Mouse (Mus musculus) 3134 (cell line): ENCODE data around the gene Kif26b.

Experiments used
- DNase-seq: peaks from one replicate; pipeline ENCODE4 v3.0.0-alpha.2; 2011; ENCODE audit warnings: low spot score; ENCODE audit not compliant: insufficient read length; ENCODE audit errors: extremely low read depth

Gene Kif26b

DNA sequence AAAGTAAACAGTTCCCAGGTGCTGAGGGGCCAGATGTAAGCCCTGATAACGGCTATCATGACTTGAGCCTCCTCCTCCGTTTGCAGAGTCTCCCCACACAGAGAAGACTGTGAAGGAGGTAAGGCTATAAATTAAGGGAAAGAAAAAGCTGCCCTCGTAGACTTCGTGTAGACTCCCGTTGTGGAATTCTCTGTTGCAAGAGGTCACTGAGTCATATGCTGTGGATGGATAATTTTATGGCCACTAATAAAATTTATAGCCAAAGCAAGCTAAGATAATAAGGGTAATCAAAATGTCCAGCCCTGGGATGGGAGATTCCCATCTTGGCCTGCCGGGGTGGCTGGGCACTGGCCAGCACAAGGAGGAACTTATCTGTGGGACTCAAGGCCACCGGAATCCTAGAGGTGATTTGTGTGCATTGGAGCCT, 179.0 kb downstream of the Kif26b start:
- DNase-seq = no peak

DNA sequence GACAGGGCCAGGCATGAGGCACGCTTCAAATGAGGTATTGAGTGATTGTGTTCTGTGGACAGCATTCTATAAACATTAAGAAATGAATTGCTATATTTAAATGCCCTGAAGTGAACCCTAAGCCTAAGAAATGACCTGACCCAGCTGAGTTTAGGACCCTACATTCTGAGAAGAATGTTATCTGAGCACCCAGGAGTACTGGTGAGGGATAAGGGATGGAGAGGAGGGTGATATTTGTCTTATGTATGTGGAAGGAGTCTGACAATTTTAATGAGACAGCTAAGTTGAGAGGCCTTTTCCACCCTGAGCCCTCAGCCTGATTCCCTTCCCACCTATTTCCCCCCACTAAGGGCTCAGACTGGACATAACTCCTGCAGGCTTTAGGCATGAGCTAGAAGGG, 179.4 kb downstream of the Kif26b start:
- DNase-seq = no peak

DNA sequence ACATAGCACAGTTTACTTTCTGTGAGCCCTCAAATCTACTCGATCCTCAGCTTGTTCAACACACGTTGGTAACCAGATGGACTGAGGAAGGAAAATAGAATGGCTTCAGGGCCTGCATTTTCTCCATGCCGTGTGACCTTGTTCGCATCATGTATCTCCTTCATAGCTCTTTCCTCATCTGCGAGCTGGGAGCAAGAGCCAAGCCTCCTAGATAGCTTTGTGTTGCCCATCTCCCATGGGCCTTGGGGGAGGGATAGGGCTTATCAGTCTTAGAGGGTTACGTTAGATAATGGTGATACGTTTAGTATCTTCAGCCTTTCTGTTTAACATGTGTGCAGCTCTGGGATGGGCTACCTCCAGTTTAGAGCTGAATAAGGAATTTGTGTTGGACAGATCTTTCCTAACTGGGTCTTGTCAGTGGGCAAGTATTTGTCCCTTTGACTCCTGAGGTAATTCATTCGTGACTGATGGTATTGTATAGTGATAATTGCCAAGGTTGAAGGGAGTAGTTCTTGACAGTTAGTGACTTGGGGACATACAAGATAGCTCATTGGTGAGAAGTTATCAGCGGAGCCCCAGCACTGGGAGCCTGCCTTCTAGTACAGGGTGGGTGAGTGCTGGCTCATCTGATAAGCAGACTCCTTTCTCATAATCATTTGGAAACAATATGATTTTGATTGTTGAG, 183.4 kb downstream of the Kif26b start:
- no peak for DNase-seq

DNA sequence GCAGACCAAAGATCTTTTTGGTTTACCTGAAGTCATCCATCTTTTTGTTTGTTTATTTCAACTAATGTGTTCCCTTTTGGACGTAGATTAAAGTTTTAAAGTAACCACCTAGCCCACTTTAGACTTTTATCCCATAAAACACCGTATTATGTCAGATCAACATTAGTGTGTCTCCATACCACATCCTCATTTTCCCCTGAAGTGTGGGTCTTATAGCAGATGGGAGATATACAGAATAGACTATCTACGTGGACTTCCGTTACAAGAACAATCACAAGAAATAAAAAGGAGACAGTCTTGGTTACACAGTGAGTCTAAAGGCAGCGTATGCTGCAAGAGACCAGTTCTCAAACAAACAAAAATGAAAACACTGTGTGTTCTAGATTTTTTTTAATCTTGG, 185.3 kb downstream of the Kif26b start:
- DNase-seq = no peak

DNA sequence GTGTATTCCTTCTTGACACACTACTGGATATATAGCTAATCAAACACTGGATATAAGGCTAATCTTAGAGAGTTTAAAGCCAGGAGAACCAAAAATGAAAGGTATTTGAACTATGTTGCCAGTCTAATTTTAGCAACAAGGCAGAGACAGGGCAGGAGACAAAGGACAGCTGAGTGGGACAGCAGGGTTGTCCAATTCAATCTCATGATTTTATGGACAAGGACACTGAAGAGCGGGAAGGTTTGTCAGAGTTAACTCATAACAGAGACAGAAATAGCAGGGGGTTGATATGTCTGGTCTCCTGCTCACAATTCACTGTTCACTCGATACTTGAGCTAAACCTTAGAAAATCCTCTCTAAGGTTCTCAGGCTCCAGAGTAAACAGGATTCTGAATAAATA, 187.5 kb downstream of the Kif26b start:
- no peak for DNase-seq

DNA sequence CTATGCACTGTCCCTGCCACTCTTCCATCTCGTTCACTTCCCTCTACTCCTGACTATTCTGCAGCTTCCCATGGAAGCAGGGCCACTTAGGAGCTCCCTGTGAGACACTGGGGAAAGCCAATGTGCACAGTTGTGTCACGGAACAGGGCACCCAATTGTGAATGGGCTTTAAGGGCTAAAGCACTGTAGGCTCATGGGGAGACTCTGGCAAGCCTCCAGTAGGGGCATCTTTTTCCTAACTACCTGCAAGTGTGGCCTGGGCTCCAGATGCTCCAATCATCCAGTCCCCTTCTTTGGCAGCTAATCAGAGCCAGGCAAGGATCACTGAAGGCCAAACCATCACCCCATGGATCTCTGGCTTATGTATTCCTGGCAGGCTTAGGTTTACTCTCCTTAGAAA, 191.9 kb downstream of the Kif26b start:
- no peak for DNase-seq

DNA sequence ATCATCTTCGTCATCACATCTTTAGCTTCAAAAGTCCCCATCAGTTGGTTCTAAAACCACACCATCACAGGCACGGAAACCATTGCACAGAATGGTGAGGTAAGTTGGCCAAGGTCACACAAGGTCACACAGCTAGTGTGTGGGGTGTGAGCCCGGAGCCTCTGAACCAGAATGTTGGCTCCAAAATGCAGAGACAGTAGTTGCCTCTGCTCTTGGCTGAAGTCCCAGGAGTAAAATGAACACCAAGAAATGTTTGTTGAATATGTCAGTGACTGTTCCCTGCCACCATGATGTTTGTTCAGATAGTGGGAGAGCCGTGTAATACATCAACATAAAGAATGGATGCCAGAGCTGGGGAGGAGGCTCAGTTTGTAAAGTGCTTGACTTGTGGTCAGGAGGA, 193.9 kb downstream of the Kif26b start:
- DNase-seq = no peak

DNA sequence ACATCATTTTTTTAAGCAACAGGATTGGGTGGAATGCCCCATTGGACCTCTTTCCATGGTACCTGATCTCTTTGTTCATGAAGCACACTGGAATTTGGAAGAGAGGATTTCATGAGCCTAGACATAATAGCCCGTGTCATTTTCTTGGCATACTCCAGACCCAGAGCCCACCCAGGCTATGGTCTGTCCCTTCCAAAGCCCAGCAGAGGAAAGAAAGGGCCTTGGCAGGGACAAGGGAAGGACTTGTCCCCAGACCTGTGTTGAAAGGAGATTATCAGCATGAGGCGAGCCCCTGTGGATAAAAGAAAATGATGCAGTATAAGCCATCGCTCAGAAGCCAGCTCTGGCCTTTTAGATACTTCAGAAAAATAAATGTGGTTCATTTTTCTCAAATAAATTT, 196.6 kb downstream of the Kif26b start:
- no peak for DNase-seq

DNA sequence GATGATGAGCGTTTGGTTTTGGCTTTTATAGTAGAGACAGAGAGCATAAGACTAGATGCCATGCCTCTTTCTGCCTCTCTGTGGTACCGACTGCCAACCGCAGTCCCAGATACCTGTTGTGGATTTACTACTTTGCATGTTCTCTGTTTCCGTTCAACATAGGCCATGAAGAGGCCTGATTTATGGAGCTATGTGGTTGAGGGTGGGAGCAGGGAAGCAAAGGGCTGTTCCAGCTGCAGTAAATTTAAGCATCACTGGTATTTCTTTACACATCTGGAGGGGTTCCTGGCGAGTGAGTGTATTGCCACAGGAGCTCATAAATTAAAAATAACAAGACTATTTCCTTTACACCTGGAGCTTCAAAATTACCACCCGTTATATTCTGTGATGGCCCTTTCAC, 199.3 kb downstream of the Kif26b start:
- DNase-seq = no peak

DNA sequence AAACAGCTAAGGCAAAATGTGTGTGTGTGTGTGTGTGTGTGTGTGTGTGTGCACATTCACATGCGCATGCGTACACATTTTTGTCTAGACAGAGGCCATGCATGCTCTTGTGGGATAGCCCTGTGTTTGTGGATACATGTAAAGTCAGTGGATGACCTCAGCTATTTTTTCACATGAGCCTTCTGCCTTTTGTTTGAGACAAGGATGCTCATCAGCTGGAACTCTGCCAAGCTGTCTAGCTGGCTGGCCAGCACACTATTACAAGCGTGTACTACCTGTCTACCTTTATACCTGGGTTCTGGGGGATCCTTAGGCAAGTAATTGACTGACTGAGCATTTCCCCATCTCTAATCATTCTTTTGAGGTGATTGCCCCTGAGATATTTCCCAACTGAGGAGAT, 201.3 kb downstream of the Kif26b start:
- DNase-seq = no peak

DNA sequence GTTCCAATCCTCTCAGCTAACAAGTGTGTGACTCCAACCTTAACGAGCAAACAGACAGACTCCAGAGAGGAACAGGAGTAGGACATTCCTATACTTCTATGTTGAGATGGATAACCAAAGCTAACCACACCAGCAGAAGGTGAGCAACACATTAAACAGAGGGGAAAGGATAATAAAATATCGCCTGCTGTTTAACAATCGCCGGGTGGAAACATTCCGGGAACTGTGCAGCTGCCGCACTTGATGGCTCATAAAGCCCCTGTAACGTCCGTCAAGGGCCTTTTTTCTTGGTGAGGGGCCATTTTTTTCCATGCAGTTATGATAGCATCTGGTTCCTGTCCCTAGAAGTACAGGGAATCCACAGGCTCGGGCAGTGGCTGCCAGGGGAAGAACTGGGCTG, 204.1 kb downstream of the Kif26b start:
- DNase-seq = no peak

DNA sequence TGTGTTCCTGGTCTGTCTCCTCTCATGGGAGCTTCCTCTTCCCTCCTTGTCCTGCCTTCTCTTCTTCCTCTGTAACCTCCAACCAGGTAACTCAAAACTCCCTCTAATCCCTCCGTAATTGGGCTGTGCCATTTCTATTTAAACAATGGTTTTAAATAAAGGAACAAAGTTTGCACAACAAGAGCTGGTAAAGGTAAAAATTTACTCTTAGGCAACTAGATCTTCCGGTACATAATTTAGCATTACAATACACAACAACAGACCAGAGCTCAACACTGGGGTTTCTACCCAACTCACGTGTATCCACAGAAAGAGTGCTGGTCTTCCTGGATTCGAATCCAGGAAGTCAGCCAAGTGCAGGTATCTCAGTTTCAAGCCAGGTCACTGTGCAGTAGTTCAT, 205.7 kb downstream of the Kif26b start:
- DNase-seq = no peak

DNA sequence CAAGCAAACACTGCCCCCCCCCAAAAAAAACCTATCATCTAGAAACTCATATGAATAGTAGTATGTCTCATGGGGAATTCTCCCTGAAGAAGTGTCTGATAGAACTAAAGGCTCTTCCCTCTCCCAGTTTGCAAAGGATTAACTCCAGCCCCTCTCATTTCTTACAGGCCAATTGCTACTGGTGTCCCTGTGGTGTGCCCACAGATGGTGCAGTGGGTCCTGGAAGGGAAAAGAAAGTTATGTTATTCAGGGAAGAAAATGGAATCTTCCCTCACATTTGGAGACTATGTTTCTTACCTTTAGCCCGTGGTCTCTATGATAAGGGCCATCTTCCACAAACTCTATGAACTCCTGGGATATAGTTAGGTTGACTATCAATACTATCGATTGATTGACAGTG, 208.0 kb downstream of the Kif26b start:
- DNase-seq = no peak

DNA sequence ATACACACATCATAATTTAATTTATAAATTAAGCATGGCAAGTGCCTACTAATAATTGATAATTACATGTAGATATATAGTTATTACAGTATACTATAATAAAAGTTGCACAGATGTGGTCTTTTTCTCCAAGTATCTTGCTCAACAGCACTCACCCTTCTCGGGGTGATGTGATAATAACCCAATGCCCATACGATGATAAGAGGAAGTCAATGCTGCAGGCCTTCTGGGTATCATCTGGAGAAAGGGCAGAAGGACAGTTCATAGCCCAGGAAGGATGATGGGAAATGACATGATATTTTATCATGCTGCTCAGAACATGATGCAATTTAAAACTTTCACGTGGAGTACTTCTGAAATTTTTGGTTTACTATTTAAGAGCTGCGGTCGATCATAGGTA, 214.9 kb downstream of the Kif26b start:
- no peak for DNase-seq

DNA sequence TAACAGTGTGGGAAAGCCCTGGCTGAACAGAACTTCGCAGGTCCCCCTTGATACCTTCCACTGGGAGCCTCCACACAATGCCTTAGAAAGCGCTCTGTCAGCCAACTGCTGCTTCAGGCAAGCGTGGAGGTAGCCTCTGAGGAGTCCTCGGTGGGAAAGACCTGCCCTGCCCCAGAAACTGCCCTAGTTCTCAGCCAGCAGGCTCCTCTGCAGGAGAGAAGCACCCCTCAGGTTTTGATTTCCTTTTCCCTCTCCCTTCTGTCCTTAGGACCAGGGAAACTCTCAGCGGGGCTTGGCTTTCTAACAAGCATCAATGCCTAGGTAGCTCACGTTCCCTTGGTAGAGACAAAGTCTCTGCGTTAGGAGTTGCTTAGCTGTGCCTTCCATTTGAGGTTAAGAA, 215.6 kb downstream of the Kif26b start:
- DNase-seq = no peak

DNA sequence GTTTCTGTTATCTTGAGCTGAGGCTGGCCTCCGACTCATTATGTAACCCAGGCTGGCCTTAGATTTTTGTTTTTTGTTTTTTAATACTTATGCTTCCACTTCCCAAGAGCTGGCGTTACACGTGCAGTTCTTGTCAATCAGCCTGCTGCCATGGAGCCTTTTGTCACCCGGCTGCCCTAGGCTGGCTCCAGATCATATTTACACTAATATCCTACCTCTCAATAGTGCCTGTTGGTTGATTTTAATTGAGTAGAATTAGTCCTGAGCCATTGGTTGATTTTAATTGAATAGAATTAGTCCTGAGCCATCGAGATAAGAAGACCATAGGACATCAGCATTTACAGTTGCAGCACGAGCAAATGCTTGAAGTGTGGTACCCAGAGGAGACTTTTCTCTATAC, 216.0 kb downstream of the Kif26b start:
- DNase-seq = no peak

DNA sequence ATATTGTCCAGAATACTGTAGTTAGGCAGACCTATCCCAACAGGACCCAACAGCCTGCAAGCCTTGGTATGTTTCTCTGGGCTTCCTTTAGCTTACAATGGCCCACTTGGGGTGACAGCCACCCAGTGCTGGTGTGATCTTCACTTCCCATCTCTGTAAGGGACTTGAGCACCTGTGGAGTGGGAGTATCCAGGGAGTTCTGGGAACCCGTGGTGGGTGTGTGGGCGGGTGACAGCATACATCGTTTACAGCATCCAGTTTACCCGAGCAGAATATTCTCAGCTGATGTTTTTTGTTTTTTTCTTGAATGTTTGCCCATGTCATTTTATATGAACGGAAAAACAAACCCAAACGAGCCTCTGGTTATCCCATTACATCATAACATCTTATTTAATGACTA, 216.5 kb downstream of the Kif26b start:
- no peak for DNase-seq

DNA sequence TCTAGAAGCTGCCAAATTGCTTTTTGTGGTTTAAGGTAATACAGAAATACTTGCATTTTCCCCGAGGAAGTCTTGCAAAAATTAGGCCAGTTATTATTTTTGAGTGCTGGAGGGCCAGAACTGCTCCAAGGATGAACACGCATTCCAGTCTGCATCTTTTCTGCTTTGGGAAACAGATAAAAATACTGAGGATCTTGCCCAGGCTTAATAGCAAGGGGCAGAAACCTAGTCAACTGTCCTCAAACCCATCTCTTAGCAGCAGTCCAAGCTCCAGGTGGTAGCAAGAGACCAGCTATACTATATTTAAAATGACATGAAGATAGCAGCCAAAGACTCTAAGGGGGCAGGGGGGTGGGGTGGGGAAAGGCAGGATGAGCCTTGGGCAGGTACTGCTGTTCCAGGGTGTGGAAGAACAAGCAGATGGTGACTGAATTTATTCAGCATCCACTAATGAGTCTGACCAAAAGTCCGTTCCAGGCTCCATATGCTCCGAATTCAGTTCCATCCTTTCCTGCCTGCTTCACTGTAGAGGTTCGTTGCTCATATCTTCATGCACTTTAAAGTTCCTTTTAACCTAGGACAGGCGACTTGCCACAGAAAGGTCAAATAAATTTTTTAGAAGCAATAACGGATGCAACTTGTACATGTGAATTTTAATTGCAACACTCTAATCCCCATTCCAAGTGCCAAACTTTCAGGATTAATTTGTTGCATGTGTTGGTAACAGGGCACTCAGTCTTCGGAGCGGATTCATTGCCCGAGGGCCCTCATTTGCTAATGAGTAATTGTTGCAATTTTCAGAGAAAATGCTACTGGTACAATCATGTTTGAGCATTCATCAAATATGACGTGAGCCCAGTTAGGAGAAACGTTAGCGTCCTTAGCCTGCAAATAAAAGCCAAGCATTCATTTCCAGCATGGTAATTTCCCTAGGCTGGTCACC, 218.6 kb downstream of the Kif26b start:
- DNase-seq = no peak

DNA sequence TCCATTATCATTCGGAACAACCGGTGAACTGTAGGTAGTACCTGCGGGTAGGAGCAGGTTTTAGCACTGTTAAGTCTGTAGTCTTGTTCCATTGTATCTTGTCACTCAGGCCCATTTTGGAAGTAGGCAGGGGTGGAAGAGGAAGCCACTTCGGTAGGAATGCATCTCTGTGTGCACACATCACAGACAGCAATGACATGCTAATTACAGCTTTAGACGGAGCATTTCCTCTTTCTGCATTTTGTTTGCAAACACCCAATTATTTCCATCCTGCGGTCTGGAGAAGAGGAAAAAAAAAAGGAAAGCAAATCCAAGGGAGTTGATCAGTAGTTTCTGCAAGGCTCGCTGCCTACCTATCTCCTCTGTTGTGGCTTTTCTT, 219.3 kb downstream of the Kif26b start:
- DNase-seq = no peak

DNA sequence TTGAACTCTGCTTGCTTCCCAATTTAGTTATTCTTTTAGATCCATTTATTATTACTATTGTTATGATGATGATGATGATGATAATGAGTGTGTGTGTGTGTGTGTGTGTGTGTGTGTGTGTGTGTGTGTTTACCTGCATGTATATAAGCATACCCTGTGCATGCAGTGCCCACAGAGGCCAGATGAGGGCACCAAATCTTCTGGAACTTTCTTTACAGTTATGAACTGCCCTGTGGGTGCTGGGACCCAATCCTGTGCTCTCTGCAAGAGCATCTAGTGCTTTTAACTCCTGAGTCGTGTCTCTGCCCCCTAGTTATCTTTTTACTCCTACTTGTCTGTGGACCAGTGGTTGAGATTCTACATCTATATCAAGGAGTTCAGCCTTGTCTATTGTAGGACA, 219.7 kb downstream of the Kif26b start:
- no peak for DNase-seq

DNA sequence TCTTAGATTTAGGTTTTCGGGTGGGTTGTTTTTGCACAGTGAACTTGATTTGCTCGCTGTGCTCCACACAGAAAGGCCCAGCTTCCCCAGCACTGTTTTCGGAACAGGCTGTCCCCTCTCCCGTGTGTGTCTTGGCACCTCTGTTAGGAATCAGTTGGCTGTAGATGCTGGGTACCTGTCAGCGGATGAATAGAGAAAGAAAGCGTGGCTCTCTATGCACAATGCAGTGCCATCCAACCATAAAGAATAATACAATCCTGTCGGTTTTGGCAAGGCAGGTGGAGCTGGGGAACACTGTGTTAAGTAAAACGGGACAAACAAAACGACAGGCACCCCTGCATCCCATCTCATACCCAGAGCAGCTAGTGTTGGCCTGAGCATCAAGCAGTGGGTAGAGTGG, 220.9 kb downstream of the Kif26b start:
- DNase-seq = no peak

DNA sequence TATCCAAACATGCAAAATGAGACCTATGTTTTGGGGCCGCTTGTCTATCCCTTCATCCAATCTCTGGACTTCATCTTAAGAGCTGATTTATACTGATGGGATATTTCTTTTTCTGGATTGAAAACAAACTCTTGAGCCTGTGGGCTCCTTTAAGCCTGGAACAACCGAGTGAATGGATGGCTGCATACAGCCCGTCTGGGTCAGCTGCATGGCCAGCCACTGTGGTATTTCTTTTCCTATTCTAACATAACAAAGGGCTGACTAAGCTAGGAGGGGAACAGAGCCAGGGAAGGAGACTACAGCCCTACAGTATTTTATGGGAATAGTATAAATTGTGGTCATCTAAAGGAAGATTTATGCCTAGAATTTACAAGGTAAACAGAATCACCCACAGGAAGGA, 229.5 kb downstream of the Kif26b start:
- DNase-seq = peak; percentile 33
